Mouse (Mus musculus): ENCODE measurements at regions not wholly inside any gene's neighbourhood (a gene's known extent, or its start where the extent isn't known, plus 50 kb on each side); places are given as distances from the start of the nearest gene placed in this dataset.

DNA sequence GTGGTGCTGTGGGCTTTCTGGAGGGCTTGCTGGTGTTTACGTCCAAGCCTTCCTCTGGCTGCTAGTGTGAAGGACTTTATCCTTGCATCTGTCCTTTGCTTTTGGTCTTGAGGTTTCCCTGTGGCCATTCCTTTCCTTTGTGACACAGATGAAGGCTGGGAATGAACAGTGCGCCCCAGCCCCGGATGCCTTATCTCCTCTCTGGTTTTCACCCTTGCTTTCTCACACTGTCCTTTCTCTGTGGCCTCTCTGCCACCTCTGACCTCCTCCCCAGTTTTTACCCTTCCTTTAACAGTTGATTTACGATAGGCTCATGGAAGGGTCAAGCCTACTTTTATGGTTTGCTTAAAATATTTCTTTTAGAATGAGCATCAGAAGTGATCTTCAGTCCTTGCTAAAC lies 53.2 kb downstream of the Gas1 start:
- DNase-seq (ENCODE audit: low spot score in 2 of 2): no peak

DNA sequence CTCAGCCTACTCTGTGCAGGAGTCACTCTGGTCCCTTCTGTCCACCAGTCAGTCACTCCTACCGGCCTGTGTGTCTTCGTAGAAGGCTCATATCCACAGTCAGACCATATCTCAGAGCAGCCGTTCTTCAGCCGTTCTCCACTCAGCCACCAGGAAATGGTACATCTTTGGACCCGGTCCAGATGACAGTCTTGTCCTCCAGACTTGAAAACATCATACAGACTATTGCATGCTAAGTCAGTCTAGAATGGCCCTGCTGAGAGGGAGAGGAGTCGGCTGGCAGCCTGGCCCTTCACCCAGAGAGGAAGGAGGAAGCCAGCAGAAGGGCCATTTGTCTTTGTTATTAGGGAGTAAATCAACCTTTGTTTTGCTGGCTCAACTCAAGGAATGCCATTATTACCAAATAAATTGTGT lies 54.0 kb downstream of the Gas1 start:
- no peak for DNase-seq (ENCODE audit: low spot score in 2 of 2)

DNA sequence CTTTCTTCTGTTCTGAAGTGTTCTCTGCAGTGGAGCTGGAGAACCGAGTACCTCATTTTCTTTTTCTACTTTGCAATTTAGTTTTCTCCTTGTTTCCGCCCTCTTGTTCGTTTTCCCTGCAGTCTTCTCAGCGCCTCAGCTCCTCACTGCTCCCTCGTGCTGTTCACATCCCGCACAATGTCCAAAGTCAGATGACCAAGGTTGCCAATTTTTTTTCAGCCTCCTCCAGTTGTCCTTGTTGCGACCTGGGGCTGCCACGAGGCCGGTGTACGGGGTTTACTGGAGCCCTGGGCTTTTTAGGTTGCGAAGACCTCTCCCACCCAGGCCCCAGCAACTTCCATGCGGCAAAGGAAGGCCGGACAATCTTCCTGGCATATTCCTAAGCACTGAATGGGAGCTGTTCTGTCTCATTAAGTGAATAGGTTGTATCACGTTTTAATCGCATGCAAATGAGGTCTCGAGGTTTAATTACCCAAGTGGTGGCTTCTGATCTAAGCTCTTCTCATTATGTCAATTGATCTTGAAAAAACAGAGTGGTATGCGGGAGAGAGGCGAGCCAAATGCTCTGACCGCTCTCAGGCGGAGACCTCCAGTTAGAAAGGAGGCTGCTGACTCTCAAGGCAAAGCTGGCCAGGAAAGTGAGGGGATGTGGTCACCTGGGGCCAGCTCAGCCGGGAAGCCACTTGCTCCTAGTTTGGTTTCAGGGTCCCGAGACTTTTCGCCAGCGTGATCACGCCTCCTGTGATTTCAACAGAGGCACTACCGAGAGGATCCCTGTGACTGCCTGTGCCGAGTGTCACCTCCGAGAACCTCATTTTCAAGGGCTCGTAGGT lies 54.6 kb downstream of the Gas1 start:
- no peak for DNase-seq (ENCODE audit: low spot score in 2 of 2)

DNA sequence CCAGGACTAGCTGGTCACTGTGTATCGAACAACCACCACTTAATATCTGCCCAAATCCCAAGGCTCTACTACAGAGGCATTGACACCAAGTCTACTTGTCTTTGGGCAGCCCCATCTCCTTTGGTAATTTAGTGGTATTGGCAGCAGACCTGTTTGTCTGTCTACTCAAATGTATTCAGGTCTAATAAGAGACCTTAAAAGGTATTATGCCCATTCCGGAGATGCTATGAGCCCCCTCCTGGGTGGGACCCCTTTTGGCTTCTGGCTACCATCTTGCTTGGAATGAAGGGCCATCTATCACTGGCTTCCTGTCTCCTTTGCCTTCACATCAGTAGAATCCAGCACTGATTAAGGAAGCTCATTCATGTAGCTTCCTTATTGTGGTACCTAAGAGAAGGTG lies 65.7 kb downstream of the Gas1 start:
- no peak for DNase-seq (ENCODE audit: low spot score in 2 of 2)

DNA sequence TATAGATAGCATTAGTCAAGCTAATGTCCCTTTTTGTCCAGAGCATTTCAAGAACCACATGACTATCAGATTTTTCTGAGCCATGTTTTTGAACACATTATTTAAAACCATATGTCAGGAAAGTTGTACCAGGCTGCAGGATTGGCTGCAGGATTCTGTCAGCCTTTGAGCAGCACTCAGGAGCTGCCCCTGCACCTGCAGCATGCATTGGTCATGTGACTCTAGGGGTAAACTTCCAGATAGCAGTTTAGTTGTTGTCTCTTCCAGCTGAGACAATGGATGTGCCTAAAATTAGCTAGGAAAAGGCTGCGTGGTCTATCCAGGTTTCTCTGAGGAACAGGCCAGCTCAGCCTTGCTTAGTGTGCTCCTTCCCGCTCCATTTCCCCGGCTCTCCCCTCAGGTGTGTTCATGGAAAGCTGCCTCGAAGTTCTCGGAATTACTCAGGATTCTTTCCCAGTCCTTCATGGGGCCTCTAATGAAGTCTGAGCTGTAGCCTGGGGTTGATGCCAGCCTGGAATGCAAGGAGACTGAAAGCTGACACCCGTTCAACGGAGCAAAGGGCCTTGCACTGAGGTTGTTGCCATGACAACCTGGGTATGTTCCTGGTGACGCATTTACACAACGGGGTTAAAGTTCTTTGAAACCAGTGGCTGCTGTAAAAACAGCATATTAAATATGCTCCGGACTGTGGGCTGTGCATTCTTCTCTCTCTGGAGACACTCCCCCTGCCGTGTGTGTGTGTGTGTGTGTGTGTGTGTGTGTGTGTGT lies 66.9 kb downstream of the Gas1 start:
- DNase-seq (ENCODE audit: low spot score in 2 of 2): peak; percentile 30 to 38

DNA sequence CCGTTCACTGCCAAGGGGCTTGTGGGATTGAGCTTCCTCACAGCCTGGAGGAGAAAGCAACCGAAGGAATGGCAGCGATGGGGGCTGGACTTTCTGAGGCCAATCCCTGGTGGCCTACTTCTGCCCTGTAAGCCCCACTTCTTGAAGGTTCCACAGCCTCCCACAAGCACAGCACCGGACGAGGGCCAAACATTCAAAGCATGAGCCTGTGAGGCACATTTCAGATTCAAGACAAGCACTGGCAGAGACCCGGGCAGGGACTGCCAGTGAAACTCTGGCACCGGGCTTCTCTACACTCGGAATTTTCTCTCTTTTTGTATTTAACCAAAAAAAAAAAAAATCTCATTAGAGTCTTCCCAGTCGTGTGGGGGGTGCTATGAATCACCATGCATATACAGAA lies 71.9 kb downstream of the Gas1 start:
- peak; percentile 40 to 55 for DNase-seq (ENCODE audit: low spot score in 2 of 2)

DNA sequence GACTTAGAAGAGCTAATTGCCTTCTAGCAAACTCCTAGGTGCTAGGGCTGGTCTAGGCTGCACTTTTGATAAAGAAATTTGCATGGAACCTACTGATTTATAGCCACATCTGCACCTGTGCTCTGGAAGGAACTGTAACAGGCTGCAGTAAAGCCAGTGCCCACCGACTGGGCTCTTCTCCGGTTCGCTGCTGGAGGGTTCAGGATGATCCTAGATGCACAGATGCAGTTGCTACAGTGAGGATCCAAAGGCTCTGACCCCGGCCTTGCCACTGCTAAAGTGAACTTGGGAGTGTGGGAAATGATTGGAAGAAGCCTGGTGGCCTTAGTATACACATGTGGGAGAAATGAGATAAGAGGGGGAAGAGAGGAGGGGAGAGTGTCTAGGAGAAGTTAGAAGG lies 75.5 kb downstream of the Gas1 start:
- no peak for DNase-seq (ENCODE audit: low spot score in 2 of 2)

DNA sequence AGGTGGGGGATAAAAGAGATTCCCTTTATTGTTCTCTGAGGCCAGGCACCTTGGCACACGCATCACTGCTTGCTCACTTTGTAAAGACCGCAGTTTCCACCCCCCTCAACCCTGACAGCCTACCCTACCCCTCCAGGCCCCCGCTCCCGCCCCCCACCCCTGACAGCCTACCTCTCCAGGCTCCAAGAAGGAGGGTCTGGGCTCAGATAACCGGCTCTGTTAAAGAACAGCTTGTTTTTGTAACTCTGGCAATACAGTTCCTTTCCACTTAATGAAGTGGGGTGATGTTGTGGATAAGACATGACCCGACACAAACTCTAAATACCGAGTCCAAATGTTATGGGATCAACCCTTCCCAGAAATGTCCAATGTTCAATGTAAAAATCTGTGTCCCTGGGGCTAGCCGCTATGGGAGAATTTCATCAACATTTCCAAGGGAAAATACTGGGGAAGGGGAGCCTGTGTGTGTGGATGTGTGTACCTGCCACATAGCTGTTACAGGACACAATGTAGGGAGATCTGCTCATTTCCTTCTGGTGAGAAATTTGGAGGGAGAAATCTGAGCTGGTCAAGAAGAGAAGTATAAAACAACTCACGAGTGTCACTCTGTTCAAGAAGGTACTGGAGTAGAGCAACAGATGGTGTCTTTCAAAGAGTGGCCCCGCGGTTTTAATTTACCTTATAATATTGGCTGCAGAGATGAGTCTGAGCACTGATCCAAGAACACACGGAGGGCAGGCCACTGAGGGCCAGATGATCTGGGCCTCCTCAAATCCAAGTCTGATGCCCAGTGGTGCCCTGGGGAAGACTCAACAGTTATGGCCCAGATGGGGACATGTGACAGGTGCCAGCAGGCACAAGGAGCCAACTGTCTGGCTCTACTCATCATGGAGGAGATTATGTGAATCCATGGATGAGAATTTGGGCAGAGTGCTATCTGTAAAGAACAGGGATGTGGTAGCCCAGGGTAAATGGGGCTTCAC lies 76.7 kb downstream of the Gas1 start:
- DNase-seq (ENCODE audit: low spot score in 2 of 2): no peak

DNA sequence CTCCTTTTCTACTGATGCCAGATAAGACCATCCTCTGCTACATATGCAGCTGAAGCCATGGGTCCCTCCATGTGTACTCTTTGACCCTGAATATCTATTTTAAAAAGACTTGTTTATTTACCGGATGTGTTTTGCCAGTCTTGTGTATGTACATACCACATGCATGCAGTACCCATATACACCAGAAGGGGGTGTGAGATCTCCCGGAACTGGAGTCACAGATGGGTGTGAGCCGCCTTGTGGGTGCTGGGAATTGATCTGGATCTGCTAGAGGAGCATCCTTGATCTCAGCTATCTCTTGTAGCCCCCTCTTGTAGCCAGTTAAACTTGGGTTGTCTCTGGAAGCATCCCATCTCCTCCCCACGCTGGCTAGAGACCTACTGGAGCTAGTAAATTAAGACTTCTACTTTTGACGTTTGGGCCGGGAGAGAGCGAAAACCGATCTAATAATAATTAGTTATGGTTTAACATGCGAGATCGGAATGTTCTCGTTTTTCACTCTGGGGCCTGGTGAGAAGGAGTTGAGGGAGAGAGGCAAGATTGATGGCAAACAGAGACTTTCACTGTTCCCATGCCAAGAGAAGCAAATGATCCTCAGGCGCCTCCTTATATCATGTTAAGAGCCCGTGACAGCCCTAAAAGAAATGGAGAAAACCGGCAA lies 77.6 kb downstream of the Gas1 start:
- DNase-seq (ENCODE audit: low spot score in 2 of 2): no peak

DNA sequence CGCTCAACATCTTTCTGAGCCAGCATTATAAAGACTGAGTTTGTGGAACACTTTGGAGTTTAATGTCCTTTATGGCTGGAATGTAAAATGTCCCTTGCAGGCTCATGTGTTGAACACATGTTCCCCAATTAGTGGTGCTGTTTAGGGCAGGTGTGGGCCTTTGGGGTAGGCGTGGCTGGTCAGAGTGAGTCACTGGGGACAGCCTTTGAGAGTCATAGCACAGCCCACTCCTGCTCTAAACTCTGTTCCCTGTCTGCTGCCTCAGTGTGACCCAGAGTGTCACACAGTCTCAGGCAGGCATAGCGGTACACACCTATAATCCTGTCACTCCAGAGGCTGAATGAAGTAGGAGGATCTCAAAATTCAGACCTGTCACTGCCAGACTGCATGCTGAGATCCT lies 78.8 kb downstream of the Gas1 start:
- DNase-seq (ENCODE audit: low spot score in 2 of 2): no peak

DNA sequence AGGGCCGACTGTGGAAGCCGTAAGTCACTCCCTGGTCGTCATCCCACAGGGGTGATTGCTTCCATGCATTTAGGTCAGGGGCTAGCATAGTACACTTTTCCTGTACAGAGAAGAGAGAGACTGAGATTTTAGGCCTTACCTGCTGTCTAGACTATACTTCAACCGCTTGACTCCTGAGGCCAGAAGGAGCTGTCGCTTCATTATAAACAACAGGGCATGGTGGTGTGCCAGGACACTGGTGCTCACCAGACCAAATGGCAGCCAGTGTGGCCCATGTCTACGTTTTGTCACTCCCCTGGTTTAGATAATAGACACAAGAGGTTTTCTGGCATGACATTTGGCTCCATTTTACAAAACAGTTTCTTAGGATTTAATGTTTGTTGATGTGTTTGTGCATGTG lies 79.4 kb downstream of the Gas1 start:
- DNase-seq (ENCODE audit: low spot score in 2 of 2): no peak

DNA sequence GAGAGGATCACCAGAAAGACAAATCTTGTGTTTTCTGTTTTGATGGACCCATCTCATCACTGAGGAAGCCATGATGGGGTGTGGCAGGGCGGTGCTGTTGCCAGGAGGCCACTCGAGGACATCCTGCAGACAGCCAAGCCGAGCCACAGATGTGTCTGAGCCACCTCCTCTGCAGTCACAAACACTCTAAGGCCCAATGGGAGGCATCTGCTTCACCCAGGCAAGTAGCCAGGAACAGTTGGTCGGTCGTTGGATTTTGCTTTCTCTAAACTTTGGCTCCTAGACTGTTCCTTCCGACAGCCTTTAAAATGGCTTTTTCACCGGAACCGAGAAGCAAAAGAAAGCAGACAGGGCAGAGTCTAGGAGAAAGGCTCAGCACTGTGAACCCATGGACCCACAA lies 90.5 kb downstream of the Gas1 start:
- peak; percentile 24 to 25 for DNase-seq (ENCODE audit: low spot score in 2 of 2)

DNA sequence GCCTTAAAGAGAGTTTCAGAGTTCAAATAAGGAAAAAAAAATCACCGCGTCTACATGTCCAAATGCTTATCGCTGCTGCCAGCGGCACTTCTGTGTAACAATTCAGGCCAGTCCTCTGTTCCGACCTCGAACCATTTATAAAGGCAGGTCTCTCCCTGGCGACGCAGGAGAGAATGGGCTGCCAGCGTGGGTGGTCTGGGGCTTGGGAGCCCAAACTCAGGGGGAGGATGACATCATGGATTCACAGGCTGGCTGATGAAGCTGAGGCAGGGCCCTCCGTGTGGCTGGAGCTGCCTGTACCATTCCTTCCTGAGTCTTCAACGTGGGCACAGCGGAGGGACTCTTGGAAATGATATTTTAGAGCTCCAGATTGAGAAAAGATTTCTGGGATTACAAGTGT lies 92.2 kb downstream of the Gas1 start:
- DNase-seq (ENCODE audit: low spot score in 2 of 2): peak; percentile 22 to 32

DNA sequence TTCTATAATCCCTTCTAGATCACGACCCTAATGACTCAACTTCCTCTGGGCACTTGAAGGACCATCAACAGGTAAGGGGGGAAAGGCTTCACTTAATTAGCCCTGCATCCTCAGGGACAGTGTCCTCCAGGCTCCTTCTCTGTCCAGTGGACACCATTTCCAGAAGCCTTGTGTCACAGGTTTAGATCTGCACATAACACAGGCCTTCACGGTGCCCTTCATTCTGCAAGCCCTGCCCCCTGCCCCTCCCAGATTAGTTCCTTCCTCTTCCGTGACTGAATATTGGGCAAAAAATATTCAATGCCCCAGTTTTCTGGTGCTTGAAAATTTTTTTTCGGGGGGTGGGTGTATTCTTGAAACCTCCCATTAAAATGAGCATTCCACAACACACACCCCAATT lies 92.9 kb downstream of the Gas1 start:
- DNase-seq (ENCODE audit: low spot score in 2 of 2): no peak

DNA sequence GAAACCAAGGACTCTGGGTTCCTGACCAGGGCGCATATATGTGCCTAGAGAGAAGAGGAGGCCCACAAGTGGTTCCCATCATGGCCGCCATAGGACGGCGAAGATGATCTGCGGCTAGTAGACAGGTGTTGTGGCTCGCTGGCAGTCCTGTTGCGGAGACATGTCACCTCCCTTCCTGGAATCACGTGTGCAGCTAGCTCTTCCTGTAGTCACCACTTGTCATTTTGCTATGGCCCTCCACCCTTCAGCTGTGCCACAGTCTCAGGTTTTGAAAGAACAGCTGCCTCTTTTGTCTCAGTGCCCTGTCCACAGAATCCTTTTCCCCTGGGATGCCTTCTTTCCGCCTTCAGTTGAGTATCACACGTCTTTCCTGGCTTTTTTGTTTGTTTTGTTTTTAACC lies 97.1 kb downstream of the Gas1 start:
- no peak for DNase-seq (ENCODE audit: low spot score in 2 of 2)

DNA sequence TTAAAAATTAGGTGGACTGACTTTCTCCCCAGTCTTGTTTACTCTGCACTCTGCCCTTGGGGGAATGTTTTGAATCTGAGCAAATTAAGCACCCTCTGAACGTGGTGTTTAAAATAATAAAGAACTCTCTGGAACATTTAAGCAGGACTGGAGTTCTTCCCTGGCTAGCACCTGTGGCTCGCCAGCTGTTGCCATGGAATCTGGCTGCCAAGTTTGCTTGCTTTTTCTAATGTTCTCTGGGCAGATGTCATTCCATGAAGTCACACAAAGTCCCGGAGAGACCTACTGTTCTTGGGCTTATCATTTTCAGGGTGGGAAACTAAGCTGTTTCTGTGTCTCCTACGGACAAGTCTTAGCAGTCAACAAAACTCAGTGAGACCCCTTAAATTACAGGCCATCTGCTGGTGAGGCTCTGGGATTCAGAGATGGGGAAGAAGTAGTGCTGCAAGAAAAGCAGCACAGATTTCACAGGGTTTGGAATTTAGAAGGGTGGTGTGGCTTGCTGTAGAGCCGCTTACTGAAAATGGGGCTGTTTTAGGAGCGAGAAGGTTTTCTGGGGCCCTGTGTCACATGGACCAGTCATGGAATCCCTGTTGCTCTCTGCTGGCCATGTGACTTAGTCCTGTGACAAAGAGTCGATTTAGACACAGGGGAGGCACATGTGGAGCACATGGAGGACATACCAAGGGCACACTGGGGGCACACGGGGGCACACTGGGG lies 98.7 kb downstream of the Gas1 start:
- no peak for DNase-seq (ENCODE audit: low spot score in 2 of 2)

DNA sequence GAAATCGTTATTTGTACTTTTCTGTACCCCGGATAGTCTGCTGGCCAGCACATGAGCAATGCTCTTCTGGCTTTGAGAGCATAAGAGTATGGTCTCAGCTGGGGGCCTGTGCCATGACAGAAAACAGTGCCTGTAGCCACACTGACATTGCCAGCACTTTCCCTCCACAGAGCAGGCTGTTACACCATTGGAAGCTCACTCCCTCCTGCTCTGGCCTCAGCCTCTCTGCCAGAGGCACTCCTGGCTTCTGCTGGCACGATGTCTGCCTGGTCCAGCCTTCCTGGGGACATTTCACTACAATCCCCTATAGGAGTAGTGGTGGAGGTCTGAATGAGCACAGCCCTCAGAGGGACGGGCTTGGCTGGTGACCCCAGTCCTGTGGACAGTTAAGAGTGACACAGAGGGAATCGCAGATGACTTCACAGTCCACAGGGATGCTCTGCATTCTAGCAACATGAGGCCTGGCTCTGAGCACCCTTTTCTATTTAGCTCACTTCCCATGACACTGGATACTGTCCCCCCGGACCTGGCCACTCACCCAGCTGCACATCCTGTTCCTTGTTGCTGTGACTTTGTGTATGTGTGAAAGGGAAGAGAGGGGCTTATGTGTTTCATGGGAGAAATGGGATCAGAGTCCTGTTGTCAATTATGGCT lies 100.9 kb downstream of the Gas1 start:
- no peak for DNase-seq (ENCODE audit: low spot score in 2 of 2)

DNA sequence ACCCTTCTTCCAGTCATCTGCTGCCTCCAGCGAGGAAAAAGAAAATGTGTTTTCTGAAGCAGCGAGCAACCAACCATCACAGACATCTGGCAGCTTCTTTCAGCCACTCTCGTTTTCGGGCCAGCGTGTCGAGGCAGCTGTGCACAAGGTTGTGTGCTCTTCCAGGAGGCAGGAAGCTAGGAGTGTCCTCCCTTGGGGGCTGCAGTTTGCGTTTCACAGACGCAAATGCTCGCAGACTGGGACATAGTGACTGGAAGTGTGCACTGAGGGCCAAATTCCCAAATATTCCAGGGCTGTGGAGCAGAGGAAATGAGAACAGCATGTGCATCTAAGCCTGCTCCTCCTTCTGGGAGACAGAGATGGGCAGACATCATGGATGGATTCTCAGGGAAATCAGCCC lies 105.6 kb downstream of the Gas1 start:
- no peak for DNase-seq (ENCODE audit: low spot score in 2 of 2)

DNA sequence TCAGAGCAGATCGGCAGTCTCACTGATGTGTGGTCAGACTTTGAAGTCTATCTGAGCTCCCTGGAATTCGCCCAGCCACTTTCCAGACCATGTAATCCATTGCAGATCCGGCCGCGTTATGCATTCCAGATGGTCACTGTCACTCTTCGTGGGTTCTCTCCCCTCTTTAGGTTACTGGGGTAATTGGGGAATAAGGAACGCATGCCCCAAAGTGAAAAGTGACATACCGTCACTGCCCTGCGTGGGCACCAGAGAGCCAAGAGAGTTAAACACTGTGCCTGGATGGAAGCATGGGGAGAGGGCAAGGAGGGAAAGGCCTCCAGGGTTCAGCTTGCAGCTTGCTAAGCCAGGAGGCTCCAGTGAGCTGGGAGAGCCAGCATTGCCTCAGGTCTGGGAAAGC lies 108.0 kb downstream of the Gas1 start:
- no peak for DNase-seq (ENCODE audit: low spot score in 2 of 2)

DNA sequence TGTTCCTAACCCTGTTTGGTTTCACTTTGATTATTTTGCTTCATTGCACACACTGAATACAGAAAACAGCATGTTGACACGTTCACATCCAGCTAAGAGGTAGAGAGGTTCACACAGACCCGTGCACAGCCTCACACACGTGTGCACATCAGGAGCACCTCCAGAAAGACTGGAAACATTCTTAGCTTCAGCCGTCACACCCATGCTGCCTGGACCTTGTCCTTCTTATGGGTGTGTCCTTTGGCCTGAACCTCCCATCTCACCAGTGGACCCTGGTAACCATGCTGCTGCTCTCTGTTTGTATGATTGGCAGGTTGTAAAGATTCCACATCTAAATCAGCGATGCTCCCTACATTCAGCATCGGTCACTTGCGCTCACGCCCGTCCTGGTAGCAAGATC lies 109.8 kb downstream of the Gas1 start:
- DNase-seq (ENCODE audit: low spot score in 2 of 2): no peak
